Mouse (Mus musculus) thymus, postnatal 4 days (tissue): ENCODE results near the gene Slc6a6.

Experiments used
- DNase-seq: peaks from one replicate; pipeline ENCODE4 v3.0.0; 2021

The Slc6a6 gene

DNA sequence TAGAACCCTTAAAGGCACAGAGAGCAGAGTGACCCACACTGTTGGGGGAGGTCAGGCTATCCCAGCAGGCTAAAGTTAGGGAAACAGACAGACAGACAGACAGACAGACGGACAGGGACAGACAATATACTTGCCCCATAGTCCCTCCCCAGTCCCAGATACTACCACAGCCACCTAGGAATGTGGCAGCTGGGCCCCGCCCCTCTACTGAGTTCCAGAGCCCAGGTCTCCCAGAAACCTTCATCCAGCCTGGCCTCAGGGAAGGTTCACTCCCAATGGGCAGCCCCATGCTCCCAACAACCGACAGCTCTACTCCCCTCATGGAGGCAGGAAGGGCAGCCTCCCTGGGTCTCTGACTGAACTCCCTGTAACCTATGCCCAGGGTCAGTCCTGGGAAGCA lies 111.8 kb downstream of the Slc6a6 start:
- DNase-seq, result no peak

DNA sequence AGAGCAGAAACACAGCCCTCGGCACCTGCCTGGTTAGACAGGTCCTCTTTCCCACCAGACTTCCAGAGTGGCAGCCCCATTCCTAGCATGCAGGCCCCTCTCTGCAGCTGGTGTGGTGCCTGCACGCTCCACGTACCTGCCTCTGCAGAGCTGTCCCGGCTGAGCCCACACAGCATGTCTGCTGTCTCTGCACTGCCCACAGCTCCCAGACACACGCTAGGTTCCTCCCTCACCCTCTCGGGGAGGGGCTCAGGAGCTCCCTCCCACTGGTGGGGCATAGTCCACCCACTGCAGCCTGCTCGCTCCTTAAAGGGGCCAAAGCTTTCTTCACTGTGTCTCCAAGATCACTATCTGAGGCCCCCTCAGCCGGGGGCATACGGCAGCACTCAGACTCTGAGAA lies 112.2 kb downstream of the Slc6a6 start:
- no peak for DNase-seq

DNA sequence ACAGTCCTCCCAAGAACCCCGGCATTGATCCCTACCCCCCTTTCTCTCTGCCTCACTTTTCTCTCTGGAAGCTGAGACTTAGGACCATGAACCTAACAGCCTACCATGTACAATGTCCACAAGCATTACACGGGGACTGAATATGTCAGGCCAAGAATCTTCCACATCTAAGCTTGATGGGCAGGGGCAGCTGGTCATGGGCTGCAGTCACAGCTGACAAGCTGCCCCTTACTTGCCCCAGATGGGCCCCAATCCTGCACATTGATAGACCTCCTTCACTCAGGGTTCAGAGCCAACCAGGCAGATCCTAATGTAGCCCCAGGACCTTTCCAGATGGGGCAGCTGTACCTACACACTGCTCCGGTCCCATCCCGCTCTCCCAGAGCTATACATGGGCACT lies 112.9 kb downstream of the Slc6a6 start:
- DNase-seq, result no peak

DNA sequence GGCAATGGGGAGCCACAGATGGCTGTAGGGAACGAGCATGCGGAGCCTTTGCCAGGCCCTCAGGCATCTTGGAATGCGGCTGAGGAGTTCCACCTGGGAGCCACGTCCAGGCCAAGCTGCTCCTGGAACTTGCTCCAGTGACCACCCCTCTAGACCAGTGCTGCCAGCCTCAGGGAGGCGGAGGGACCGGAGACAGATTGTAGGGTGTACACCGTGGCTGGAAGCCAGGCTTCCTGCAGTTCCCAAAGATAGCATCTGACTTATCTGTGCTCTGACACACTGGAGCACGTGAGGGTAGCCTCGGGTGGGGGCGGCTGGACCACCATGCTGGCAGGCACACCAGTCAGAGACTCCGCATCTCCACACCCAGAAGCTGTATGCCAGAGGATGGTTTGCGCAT lies 114.6 kb downstream of the Slc6a6 start:
- no peak for DNase-seq

DNA sequence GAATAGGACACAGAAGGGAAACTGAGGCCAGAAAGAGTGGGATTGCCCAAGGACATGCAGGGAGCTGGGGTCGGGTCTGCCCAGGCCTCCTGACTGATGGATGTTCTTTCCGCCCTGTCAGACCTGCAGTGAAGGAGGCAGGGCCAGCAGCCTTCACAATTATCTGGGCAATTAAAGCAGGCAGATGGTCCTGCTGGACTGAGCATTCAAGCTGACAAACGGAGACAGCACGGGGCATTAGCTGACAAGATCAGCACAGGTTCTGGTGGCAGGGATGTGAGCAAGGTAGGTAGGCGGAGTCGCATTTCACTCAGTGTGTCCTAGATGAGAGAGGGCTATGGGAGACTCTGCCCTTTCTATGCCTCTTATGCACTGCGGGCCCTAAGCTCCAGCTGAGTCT lies 120.3 kb downstream of the Slc6a6 start:
- no peak for DNase-seq

DNA sequence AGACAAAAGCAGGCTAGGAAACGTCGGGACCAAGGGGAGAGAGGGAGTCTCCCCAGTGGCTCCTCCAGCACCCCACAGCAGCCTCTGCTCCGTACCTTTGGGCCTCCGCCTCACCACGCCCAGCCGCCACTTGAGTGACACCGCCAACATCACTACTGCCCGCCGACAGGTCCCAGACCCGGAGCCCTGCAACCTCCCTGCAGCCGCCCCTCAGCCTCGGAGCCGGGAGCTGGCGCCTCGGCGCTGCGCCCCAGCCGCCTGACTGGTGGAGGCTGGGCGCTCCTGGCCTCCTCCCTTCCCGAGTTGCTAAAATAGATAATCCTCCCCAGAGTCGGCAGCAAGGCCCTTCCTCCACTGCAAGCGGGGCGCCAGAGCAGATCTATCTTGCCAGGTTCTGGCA lies 123.3 kb downstream of the Slc6a6 start:
- DNase-seq, result peak; percentile 13

DNA sequence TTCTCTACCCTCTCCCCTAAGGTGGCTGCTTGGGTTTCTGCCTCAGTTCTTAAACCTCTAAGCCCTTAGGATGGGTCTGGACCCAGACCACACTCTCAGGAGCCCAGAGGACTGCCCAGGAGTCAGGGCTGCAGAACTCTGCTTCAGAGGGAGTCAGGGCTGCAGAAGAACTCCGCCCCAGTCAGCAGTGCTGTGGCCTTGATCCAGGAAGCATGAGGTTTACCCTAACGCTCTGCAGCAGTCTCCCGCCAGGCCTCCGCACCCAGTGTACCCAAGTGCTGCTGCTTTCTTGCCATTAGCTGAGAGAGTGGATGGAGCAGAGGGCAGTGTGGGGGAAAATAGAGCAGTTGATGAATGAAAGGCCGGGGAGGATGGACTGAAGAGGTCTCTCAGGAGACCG lies 124.2 kb downstream of the Slc6a6 start:
- DNase-seq, result no peak
